Mouse (Mus musculus): Measurements from ENCODE around the gene Nanog. TPM values are rescaled to one million over a fixed set of nuclear protein-coding genes. Genes with fewer than 3 reads are reported as not detected.
A peak's percentile ranks its signal among the peaks of the same experiment; 100 is the strongest.
"Not testable (repeated sequence)": the region's sequence is repeated elsewhere in the genome, so short reads cannot be mapped to it uniquely, and the experiment has no call there.

Nanog gene
- polyA plus RNA-seq, 1 experiment: 0.06 TPM

DNA sequence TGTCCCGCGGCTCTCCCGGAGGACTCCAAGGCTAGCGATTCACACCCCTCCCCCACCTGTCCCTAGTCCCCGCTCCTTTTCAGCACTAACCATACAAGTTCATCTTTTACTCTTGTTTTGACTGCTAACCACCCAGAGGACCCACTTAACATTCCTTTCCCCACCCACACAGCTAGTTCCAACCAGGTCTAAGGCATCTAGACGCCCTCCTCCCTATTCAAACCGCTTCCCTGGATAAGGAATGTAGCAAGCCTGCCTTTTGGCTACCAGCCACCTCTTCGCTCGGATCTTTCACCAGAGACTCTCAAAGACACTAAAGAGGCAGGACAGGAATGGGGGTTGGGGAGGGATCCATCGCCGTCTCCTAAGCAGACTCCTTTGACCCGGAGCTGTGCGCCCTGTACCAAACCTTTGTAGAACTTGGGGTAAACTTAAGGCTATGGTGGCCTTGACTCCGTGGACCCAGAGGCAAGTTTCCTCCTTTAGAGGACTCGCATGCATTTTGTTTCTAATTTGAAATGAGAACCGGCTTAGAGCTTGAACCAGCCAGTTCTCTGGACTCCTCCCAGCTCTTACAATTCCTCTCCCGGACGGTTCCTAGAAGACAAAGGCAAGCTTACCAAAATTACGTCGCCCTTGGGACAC is 4.7 kb upstream of the Nanog start:
- peak; percentile 73 for DNase-seq
- 4% methylated on average over 20 of the region's 20 CpGs for WGBS
- Histone ChIP-seq H3K36me3 (ENCODE audit: control insufficient read depth, insufficient read depth, low read length) (no peaks in the 10 kb centered on the region), H3K27me3 (replicated peaks; ENCODE audit: control insufficient read depth, insufficient read depth, low read length) (no peaks in the 10 kb centered on the region), H3K27ac (ENCODE audit: insufficient read depth, low read depth, low read length) (peak overlapping the region; percentile 42; the same call in 1 of the 2 replicates), H3K4me1 (ENCODE audit: control insufficient read depth, insufficient read depth, low read length) (no peaks in the 10 kb centered on the region), H3K4me3 (ENCODE audit: insufficient read depth, low read depth, low read length) (peak overlapping the region; percentile 7)
- TF ChIP-seq POLR2A (IDR thresholded peaks at IDR 0.05; ENCODE audit: low read depth, low read length): no peak
- no peak for TF ChIP-seq CTCF (conservative IDR thresholded peaks at IDR 0.05; ENCODE audit: insufficient read depth, insufficient read length, low read depth, low read length)

DNA sequence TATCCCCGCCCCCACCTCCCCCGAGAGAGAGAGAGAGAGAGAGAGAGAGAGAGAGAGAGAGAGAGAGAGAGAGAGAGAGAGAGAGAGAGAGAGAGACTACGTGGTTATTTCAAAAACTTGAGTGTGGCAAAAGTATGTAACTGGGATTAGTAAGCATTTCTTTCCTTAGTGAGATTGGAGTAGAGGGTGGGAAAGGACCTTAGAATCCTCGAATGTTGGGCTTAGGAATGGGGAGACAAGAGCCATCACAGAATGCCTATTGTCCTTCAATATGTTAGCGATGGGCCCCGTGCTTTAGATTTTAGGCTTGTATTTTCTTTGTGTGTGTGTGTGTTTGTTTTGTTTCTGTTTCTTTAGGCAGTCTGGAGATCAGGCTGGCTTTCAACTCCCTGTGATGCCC is 4.0 kb upstream of the Nanog start:
- H3K27ac ChIP-seq (ENCODE audit: insufficient read depth, low read depth, low read length): no peak overlapping the region
- no peaks in the 10 kb centered on the region for H3K4me1 ChIP-seq (ENCODE audit: control insufficient read depth, insufficient read depth, low read length)
- H3K27me3 ChIP-seq (replicated peaks; ENCODE audit: control insufficient read depth, insufficient read depth, low read length): no peaks in the 10 kb centered on the region
- WGBS: 27% methylated on average over 6 of the region's 6 CpGs
- no peak overlapping the region for H3K4me3 ChIP-seq (ENCODE audit: insufficient read depth, low read depth, low read length)
- no peak for DNase-seq
- no peaks in the 10 kb centered on the region for H3K36me3 ChIP-seq (ENCODE audit: control insufficient read depth, insufficient read depth, low read length)
- TF ChIP-seq CTCF (conservative IDR thresholded peaks at IDR 0.05; ENCODE audit: insufficient read depth, insufficient read length, low read depth, low read length) (no peak), POLR2A (IDR thresholded peaks at IDR 0.05; ENCODE audit: low read depth, low read length) (no peak)

DNA sequence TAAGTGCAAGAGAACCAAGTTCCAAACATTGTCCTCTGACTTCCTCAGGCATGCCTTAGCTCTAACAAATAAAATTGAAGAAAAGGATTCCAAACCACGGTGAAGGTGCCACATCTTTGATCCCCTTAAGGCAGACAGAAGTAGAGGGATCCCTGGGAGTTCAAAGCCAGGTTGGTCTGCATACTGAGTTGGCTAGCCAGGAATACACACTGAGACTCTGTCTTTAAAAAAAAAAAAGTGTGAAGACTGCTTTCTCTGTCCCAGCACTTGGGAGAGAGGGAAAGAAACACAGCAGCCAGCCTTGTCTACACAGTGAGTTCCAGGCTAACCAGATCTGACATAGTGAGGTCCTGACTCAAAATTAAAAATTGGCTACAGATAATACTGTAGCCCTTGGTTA is 3.6 kb upstream of the Nanog start:
- H3K27ac ChIP-seq (ENCODE audit: insufficient read depth, low read depth, low read length): no peak overlapping the region
- DNase-seq: no peak
- WGBS: 63% methylated on average over 1 of the region's 1 CpGs
- no peaks in the 10 kb centered on the region for H3K4me1 ChIP-seq (ENCODE audit: control insufficient read depth, insufficient read depth, low read length)
- TF ChIP-seq POLR2A (IDR thresholded peaks at IDR 0.05; ENCODE audit: low read depth, low read length): no peak
- no peak for TF ChIP-seq CTCF (conservative IDR thresholded peaks at IDR 0.05; ENCODE audit: insufficient read depth, insufficient read length, low read depth, low read length)
- no peak overlapping the region for H3K4me3 ChIP-seq (ENCODE audit: insufficient read depth, low read depth, low read length)
- H3K36me3 ChIP-seq (ENCODE audit: control insufficient read depth, insufficient read depth, low read length): no peaks in the 10 kb centered on the region
- no peaks in the 10 kb centered on the region for H3K27me3 ChIP-seq (replicated peaks; ENCODE audit: control insufficient read depth, insufficient read depth, low read length)

DNA sequence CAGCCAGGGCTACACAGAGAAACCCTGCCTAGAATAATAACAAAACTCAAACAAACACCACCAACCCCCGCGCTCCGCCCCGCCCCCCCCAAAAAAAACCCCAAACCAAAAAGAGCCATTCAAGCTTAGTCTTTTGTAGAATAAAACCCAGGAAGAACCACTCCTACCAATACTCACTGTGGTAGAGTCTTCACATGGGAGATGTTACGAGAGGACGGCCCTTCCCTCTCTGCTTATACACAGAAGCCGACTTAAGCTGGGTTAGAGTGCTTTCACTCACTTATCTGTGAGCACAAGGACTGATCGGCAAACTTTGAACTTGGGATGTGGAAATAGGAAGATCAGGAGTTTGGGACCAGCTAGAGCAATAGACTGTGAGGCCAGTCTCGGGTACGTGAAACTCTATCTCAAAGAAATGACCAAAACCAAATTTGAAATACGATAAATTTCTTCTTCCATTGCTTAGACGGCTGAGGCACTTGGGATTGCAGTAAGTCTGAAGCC is 900 bp upstream of the Nanog start:
- H3K4me3 ChIP-seq (ENCODE audit: insufficient read depth, low read depth, low read length): no peak overlapping the region
- TF ChIP-seq POLR2A (IDR thresholded peaks at IDR 0.05; ENCODE audit: low read depth, low read length) (no peak), CTCF (conservative IDR thresholded peaks at IDR 0.05; ENCODE audit: insufficient read depth, insufficient read length, low read depth, low read length) (no peak)
- 78% methylated on average over 12 of the region's 12 CpGs for WGBS

DNA sequence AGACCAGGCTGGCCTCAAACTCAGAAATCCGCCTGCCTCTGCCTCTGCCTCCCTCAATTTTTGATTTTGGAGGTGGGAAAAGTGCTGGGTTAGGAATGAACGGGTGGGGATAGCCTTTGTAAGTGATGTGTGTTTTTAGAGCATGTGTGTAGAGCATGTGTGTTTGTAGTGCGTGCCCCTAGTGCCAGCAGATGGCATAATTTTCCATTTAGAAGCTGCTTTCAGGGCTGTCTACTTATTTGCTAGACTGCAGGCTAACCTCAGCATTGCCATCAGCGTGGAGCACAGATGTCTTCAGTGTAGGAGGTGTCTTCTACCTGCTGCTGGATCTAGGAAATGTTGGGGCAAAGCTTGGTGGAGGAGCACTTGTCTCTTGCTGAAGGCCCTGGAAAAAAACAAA is 1.5 kb downstream of the Nanog start:
- H3K4me3 ChIP-seq (ENCODE audit: insufficient read depth, low read depth, low read length): no peak overlapping the region
- DNase-seq: peak; percentile 23
- no peak overlapping the region for H3K27ac ChIP-seq (ENCODE audit: insufficient read depth, low read depth, low read length)
- WGBS: 56% methylated on average over 4 of the region's 4 CpGs
- no peaks in the 10 kb centered on the region for H3K27me3 ChIP-seq (replicated peaks; ENCODE audit: control insufficient read depth, insufficient read depth, low read length)
- H3K36me3 ChIP-seq (ENCODE audit: control insufficient read depth, insufficient read depth, low read length): no peaks in the 10 kb centered on the region
- no peaks in the 10 kb centered on the region for H3K4me1 ChIP-seq (ENCODE audit: control insufficient read depth, insufficient read depth, low read length)
- TF ChIP-seq CTCF (conservative IDR thresholded peaks at IDR 0.05; ENCODE audit: insufficient read depth, insufficient read length, low read depth, low read length): no peak
- TF ChIP-seq POLR2A (IDR thresholded peaks at IDR 0.05; ENCODE audit: low read depth, low read length): no peak

More for the DNA sequence above, 900 bp upstream of the Nanog start:
- Histone ChIP-seq H3K36me3 (ENCODE audit: control insufficient read depth, insufficient read depth, low read length) (no peaks in the 10 kb centered on the region), H3K27me3 (replicated peaks; ENCODE audit: control insufficient read depth, insufficient read depth, low read length) (no peaks in the 10 kb centered on the region), H3K27ac (ENCODE audit: insufficient read depth, low read depth, low read length) (no peak overlapping the region), H3K4me1 (ENCODE audit: control insufficient read depth, insufficient read depth, low read length) (no peaks in the 10 kb centered on the region)
- no peak for DNase-seq

DNA sequence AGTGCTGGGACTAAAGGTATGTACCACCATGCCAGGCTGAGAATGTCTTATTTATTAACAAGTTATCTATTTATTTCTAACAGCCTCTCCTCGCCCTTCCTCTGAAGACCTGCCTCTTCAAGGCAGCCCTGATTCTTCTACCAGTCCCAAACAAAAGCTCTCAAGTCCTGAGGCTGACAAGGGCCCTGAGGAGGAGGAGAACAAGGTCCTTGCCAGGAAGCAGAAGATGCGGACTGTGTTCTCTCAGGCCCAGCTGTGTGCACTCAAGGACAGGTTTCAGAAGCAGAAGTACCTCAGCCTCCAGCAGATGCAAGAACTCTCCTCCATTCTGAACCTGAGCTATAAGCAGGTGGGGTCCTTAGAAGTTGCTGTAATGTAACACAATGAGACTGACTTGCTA is 4.2 kb downstream of the Nanog start:
- H3K27ac ChIP-seq (ENCODE audit: insufficient read depth, low read depth, low read length): no peak overlapping the region
- no peak for DNase-seq
- H3K36me3 ChIP-seq (ENCODE audit: control insufficient read depth, insufficient read depth, low read length): no peaks in the 10 kb centered on the region
- no peak overlapping the region for H3K4me3 ChIP-seq (ENCODE audit: insufficient read depth, low read depth, low read length)
- TF ChIP-seq POLR2A (IDR thresholded peaks at IDR 0.05; ENCODE audit: low read depth, low read length) (no peak), CTCF (conservative IDR thresholded peaks at IDR 0.05; ENCODE audit: insufficient read depth, insufficient read length, low read depth, low read length) (no peak)
- H3K4me1 ChIP-seq (ENCODE audit: control insufficient read depth, insufficient read depth, low read length): no peaks in the 10 kb centered on the region
- 73% methylated on average over 2 of the region's 2 CpGs for WGBS
- no peaks in the 10 kb centered on the region for H3K27me3 ChIP-seq (replicated peaks; ENCODE audit: control insufficient read depth, insufficient read depth, low read length)

DNA sequence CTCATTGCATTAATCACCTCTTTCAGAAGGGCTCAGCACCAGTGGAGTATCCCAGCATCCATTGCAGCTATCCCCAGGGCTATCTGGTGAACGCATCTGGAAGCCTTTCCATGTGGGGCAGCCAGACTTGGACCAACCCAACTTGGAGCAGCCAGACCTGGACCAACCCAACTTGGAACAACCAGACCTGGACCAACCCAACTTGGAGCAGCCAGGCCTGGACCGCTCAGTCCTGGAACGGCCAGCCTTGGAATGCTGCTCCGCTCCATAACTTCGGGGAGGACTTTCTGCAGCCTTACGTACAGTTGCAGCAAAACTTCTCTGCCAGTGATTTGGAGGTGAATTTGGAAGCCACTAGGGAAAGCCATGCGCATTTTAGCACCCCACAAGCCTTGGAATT is 5.8 kb downstream of the Nanog start:
- 89% methylated on average over 7 of the region's 7 CpGs for whole genome bisulfite sequencing
- H3K27ac ChIP-seq (ENCODE audit: insufficient read depth, low read depth, low read length); H3K4me1 ChIP-seq (ENCODE audit: control insufficient read depth, insufficient read depth, low read length); DNase-seq; H3K36me3 ChIP-seq (ENCODE audit: control insufficient read depth, insufficient read depth, low read length); H3K27me3 ChIP-seq (replicated peaks; ENCODE audit: control insufficient read depth, insufficient read depth, low read length); H3K4me3 ChIP-seq (ENCODE audit: insufficient read depth, low read depth, low read length): not testable (repeated sequence)

Measured in kidney, adult 2 months (tissue).